Mouse (Mus musculus) forebrain, embryonic 13.5 days (tissue): ENCODE results near the gene Exoc3l4. TPM values are rescaled to one million over a fixed set of nuclear protein-coding genes. Genes with fewer than 3 reads are reported as not detected.

Source experiments
- ATAC-seq: fragments of 200-750 bp; cut with Nextera tagmentation; 2 replicates; pipeline ENCODE4 v1.8.0; 2017
- H3K27ac ChIP-seq: fragments of 300-500 bp; sonication (generic); 2 replicates; pipeline ENCODE4 v1.5.1; 2015; ENCODE audit warnings: inconsistent platforms, mild to moderate bottlenecking, moderate library complexity
- H3K27me3 ChIP-seq: fragments of 300-500 bp; sonication (generic); 2 replicates; pipeline ENCODE4 v1.6.1; 2015; ENCODE audit warnings: mild to moderate bottlenecking, inconsistent platforms
- H3K36me3 ChIP-seq: fragments of 300-500 bp; sonication (generic); 2 replicates; pipeline ENCODE4 v1.6.1; 2015; ENCODE audit warnings: mild to moderate bottlenecking, inconsistent platforms; ENCODE audit not compliant: poor library complexity, severe bottlenecking
- H3K4me1 ChIP-seq: fragments of 300-500 bp; sonication (generic); 2 replicates; pipeline ENCODE4 v1.6.1; 2015; ENCODE audit warnings: inconsistent platforms
- H3K4me2 ChIP-seq: fragments of 300-500 bp; sonication (generic); 2 replicates; pipeline ENCODE4 v1.6.1; 2015; ENCODE audit warnings: inconsistent platforms, mild to moderate bottlenecking, moderate library complexity
- H3K4me3 ChIP-seq: fragments of 300-500 bp; sonication (generic); 2 replicates; pipeline ENCODE4 v1.5.1; 2015; ENCODE audit warnings: mild to moderate bottlenecking, inconsistent platforms
- H3K9ac ChIP-seq: fragments of 300-500 bp; sonication (generic); 2 replicates; pipeline ENCODE4 v1.6.1; 2015; ENCODE audit warnings: mild to moderate bottlenecking, inconsistent platforms
- H3K9me3 ChIP-seq: fragments of 300-500 bp; sonication (generic); replicated peaks from 2 replicates; pipeline ENCODE4 v1.6.1; 2016; ENCODE audit warnings: inconsistent platforms
- WGBS: fragments of 180-500 bp; shearing (Covaris S2); methylation state at CpG from one replicate; pipeline ENCODE4 v1.1.7; 2015; 5-methylcytosine and 5-hydroxymethylcytosine counted together
- polyA plus RNA-seq: library from polyadenylated mRNA; unstranded; fragments of >200 nt; fragmentation: Nextera tagmentation; extraction: Ambion mirVana; gene quantifications from 2 replicates; pipeline ENCODE4 v1.2.1, GENCODE M21; 2015

Exoc3l4 gene
- polyA plus RNA-seq, 1 experiment from 2014 or later: 2.3 TPM

DNA sequence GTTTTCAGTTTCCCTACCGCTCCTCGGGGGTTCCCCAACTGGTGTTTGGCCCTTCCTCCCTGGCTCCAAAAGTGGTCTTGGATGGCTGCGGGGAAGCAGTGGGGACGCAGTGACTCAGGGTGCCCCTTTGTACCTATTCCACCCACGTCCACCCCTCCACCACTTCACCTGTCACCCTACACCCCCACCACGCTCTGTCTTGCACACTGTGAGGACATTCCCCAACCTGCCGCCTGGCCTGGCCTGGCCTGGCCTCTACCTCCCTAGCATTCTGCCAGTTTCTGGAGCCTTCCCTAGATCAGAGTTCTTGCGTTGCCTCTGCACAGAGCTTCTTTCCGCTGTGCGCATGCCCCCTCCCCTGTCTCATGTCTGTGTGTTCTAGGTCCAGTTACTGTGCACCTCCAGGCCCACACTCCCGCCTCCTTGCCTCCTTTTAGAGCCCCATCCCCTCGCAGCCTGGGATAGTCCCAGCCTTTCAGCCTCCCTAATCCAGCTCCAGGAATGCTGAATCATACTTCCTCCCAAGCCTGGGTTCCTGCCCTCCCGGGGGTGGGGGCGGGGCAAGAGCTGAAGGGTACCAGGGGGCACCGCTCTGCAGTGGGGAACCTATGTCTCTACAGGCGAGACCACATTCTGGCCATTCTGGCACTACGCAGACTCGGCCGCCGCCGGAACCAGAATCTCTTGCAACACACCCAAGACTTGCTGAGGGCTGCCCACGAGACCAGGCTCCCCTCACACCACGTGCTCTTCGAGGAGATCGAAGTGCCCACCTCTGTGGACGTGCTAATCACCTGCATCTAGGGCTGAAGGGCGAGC, 13.4 kb downstream of the Exoc3l4 start:
- no peak overlapping the region for H3K27ac ChIP-seq

GRCm38 (mm10) chr12:111430868-111431817, 14.3 kb downstream of the Exoc3l4 start:
- H3K4me2 ChIP-seq: no peak overlapping the region
- WGBS: 25% methylated on average over 14 of the region's 14 CpGs
- no peaks in the 10 kb centered on the region for H3K36me3 ChIP-seq
- no peak overlapping the region for H3K4me3 ChIP-seq
- H3K9ac ChIP-seq: no peak overlapping the region
- H3K27ac ChIP-seq: no peak overlapping the region
- H3K9me3 ChIP-seq: no peaks in the 10 kb centered on the region
- H3K4me1 ChIP-seq: peaks cover 38% of the 10 kb centered on the region
- peaks cover 70% of the 10 kb centered on the region for H3K27me3 ChIP-seq
- no peak for ATAC-seq

More for the DNA sequence above, 13.4 kb downstream of the Exoc3l4 start:
- peaks cover 40% of the 10 kb centered on the region for H3K4me1 ChIP-seq
- ATAC-seq: no peak
- H3K9me3 ChIP-seq: no peaks in the 10 kb centered on the region
- WGBS: 16% methylated on average over 27 of the region's 27 CpGs
- peaks cover 77% of the 10 kb centered on the region for H3K27me3 ChIP-seq
- no peaks in the 10 kb centered on the region for H3K36me3 ChIP-seq
- peak overlapping the region; percentile 56 for H3K9ac ChIP-seq
- peak overlapping the region; percentile 37 for H3K4me3 ChIP-seq
- peak overlapping the region; percentile 71 for H3K4me2 ChIP-seq

DNA sequence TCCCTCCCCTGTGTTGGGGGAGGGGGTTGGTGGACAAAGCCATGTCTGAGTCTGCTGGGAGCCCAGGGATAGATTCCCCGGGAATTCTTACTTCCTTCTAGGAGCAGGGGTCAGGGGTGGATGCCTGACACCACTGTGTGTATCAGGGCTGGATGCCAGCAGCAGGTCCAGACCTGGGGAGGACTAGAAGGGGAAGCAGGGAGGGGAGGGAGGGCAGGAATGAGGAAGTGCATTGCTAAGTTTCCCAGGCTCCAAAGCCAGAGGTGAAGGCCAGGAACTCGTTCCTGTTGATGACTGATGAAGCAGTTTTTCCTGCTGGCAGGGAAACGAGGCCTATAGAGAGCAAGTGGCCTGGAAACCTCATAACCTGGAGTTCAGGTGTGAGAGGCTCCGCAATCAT, 15.3 kb downstream of the Exoc3l4 start:
- Histone ChIP-seq H3K36me3 (no peaks in the 10 kb centered on the region), H3K27me3 (peaks cover 72% of the 10 kb centered on the region), H3K9me3 (no peaks in the 10 kb centered on the region), H3K27ac (no peak overlapping the region), H3K4me1 (peaks cover 38% of the 10 kb centered on the region), H3K4me2 (no peak overlapping the region), H3K4me3 (no peak overlapping the region), H3K9ac (no peak overlapping the region)
- 40% methylated on average over 4 of the region's 4 CpGs for WGBS
- ATAC-seq: no peak

- Histone ChIP-seq H3K4me2 (no peak overlapping the region), H3K9ac (no peak overlapping the region), H3K4me1 (peaks cover 34% of the 10 kb centered on the region), H3K27ac (no peak overlapping the region), H3K9me3 (no peaks in the 10 kb centered on the region), H3K4me3 (no peak overlapping the region), H3K27me3 (peaks cover 73% of the 10 kb centered on the region), H3K36me3 (no peaks in the 10 kb centered on the region)
- no peak for ATAC-seq
- WGBS: 69% methylated on average over 4 of the region's 5 CpGs
Measured at GRCm38 (mm10) chr12:111432751-111433331, 16.0 kb downstream of the Exoc3l4 start.

DNA sequence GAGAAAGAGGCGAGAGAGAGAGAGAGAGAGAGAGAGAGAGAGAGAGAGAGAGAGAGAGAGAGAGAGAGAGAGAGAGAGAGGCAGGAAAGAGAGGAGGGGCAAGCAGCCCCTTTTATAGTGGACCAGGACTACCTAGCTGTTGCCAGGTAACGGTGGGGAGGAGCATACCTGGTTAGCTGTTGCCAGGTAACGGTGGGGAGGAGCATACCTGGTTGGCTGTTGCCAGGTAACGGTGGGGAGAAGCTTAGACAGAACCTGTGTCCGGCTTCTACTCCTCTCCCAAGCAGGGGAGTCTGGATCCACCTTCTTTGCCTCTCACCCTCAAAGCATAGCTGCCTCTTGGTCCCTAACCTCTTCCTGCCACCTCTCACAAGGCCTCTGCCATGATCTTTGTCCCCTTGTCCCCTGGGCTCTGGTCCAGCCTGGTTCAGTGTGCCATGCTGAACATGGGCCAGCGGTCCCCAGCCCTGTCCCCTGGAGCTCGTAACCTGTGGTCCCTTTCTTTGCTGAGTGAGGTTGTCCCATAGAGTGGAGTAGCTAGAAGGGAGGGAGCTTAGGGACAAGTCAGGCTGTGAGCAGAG, 17.4 kb downstream of the Exoc3l4 start:
- Histone ChIP-seq H3K27ac (peak overlapping the region; percentile 36), H3K27me3 (peaks cover 71% of the 10 kb centered on the region), H3K9me3 (no peaks in the 10 kb centered on the region), H3K4me2 (no peak overlapping the region), H3K9ac (no peak overlapping the region), H3K4me1 (peaks cover 20% of the 10 kb centered on the region), H3K4me3 (no peak overlapping the region), H3K36me3 (no peaks in the 10 kb centered on the region)
- 0 out of 2 replicates have a peak, but pooled peaks have one; percentile 65 for ATAC-seq
- 27% methylated on average over 6 of the region's 7 CpGs for WGBS

DNA sequence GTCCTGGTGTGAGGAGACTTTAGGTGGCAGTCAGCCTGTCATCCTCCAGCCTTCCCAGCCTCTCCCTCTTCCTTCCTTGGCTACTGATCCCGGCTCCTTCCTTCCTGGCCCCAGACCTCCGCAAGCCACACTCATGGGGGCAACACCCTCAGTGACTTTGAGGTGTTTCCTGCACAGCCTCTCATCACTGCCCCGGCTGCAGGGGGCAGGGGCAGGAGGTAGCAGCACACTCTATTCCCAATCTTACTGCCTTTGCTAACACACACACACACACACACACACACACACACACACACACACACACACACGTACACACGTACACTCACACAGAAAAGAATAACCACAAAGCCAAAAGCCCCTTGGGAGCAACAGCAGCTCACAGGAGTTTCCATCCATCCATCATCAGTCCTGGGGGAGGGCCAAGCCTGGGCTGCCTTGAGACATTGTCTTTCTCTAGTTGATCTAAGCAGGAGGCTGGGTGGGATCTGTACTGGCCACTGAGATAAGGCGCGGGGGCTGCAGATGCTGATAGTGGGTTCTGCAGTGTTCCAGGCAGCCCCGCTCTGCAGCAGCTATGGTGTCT, 18.0 kb downstream of the Exoc3l4 start:
- peaks cover 14% of the 10 kb centered on the region; the same call in 1 of the 2 replicates for H3K4me1 ChIP-seq
- no peaks in the 10 kb centered on the region for H3K9me3 ChIP-seq
- no peak for ATAC-seq
- WGBS: 66% methylated on average over 8 of the region's 8 CpGs
- peak overlapping the region; percentile 36 for H3K27ac ChIP-seq
- no peak overlapping the region for H3K4me2 ChIP-seq
- no peaks in the 10 kb centered on the region for H3K36me3 ChIP-seq
- no peak overlapping the region for H3K4me3 ChIP-seq
- peaks cover 70% of the 10 kb centered on the region for H3K27me3 ChIP-seq
- H3K9ac ChIP-seq: no peak overlapping the region

GRCm38 (mm10) chr12:111436170-111436569, 19.4 kb downstream of the Exoc3l4 start:
- H3K4me2 ChIP-seq: no peak overlapping the region
- peaks cover 69% of the 10 kb centered on the region for H3K27me3 ChIP-seq

DNA sequence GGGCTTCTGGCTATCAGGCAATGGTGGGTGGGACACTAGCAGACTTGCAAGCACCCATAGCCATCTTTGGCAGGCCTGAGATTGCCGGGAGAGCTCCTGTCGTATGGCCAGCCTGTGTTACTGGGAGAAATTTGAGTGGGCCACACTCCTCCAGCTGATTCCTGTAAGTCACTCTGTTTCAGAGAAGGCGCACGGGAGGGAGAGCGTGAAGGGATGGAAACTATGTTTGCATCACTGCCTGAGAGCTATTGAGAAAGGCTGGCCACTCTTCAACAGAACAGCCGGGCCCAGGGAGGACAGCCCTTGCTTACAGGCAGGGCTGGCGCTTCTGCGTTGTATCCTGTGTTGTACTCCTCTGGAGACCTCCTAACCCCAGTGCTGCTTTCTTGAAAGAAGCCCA, 19.8 kb downstream of the Exoc3l4 start:
- H3K27me3 ChIP-seq: peaks cover 69% of the 10 kb centered on the region
- 88% methylated on average over 8 of the region's 8 CpGs for WGBS

More at GRCm38 (mm10) chr12:111436170-111436569, 19.4 kb downstream of the Exoc3l4 start:
- ATAC-seq: no peak
- Histone ChIP-seq H3K9ac (no peak overlapping the region), H3K4me3 (no peak overlapping the region), H3K27ac (no peak overlapping the region), H3K36me3 (no peaks in the 10 kb centered on the region), H3K9me3 (no peaks in the 10 kb centered on the region), H3K4me1 (0 out of 2 replicates have a peak, but pooled peaks cover 3% of the 10 kb centered on the region)
- 87% methylated on average over 3 of the region's 3 CpGs for WGBS

DNA sequence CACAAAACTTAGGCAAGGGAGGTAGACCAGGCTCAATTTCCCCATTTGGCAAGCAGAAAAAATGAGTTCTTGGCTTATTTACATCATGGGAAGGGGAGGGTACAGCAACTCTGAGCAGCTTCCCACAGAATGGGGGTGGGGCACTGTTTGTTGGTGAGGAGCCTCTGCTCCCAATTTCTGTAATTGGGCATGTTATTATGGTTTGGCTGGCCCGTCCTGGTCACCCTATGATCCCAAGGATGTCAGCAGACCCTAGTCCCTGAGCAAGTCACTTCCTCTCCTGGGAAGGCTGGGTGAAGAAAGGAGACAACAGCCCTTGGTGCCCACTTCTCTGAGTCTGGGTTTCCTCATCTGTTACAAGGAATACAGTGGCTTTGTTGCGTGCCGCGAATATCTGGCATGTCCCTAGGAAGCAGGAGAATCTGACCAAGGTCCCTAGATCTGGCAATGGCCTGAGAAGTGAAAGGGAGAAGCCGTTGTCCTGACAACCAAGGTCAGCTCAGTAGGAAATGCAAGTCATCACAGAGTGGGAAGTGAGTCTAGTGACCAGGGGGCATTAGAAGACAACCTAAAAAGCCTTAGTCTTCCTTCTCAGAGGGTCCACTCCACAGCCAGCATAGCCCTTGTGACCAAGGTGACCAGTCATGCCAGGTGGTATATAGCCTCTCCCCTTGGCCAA, 20.5 kb downstream of the Exoc3l4 start:
- Histone ChIP-seq H3K27me3 (peaks cover 69% of the 10 kb centered on the region), H3K9me3 (no peaks in the 10 kb centered on the region), H3K9ac (no peak overlapping the region), H3K4me3 (no peak overlapping the region), H3K4me1 (peaks cover 9% of the 10 kb centered on the region), H3K27ac (no peak overlapping the region), H3K36me3 (no peaks in the 10 kb centered on the region), H3K4me2 (no peak overlapping the region)
- 77% methylated on average over 5 of the region's 5 CpGs for WGBS
- no peak for ATAC-seq

More for the DNA sequence above, 19.8 kb downstream of the Exoc3l4 start:
- Histone ChIP-seq H3K36me3 (no peaks in the 10 kb centered on the region), H3K9ac (no peak overlapping the region), H3K4me3 (no peak overlapping the region), H3K9me3 (no peaks in the 10 kb centered on the region), H3K4me1 (0 out of 2 replicates have a peak, but pooled peaks cover 3% of the 10 kb centered on the region), H3K4me2 (no peak overlapping the region), H3K27ac (no peak overlapping the region)
- ATAC-seq: no peak

- peaks cover 77% of the 10 kb centered on the region for H3K27me3 ChIP-seq
- WGBS: 90% methylated on average over 6 of the region's 6 CpGs
- no peak overlapping the region for H3K27ac ChIP-seq
- no peaks in the 10 kb centered on the region for H3K36me3 ChIP-seq
- no peaks in the 10 kb centered on the region for H3K9me3 ChIP-seq
- no peak for ATAC-seq
- H3K9ac ChIP-seq: no peak overlapping the region
- H3K4me2 ChIP-seq: no peak overlapping the region
- peaks cover 18% of the 10 kb centered on the region for H3K4me1 ChIP-seq
- H3K4me3 ChIP-seq: no peak overlapping the region
Measured at GRCm38 (mm10) chr12:111438850-111439249, 22.0 kb downstream of the Exoc3l4 start.
